Mouse (Mus musculus) stomach, postnatal 0 days (tissue): ENCODE measurements around the gene Rgs4.

Experiments used
- CTCF ChIP-seq: IDR thresholded peaks from 2 replicates; pipeline ENCODE4 v1.5.1; 2016; ENCODE audit warnings: antibody characterized with exemption, low read depth, mild to moderate bottlenecking, moderate library complexity
- EP300 ChIP-seq: optimal IDR thresholded peaks from 2 replicates; pipeline ENCODE3; 2016; ENCODE audit warnings: antibody characterized with exemption

- TF ChIP-seq EP300, result no peak
- no peak for TF ChIP-seq CTCF
These were observed 38.5 kb upstream of the Rgs4 start for GRCm38 (mm10) chr1:169785981-169786380.
